Mouse (Mus musculus) brain, embryonic 18.5 days (tissue): ENCODE data around the gene Upb1.
A peak's percentile ranks its signal among the peaks of the same experiment; 100 is the strongest.

Source experiments
- DNase-seq: peaks from one replicate; pipeline ENCODE4 v3.0.0-alpha.2; 2012; ENCODE audit warnings: low read depth, low spot score

Gene Upb1

DNA sequence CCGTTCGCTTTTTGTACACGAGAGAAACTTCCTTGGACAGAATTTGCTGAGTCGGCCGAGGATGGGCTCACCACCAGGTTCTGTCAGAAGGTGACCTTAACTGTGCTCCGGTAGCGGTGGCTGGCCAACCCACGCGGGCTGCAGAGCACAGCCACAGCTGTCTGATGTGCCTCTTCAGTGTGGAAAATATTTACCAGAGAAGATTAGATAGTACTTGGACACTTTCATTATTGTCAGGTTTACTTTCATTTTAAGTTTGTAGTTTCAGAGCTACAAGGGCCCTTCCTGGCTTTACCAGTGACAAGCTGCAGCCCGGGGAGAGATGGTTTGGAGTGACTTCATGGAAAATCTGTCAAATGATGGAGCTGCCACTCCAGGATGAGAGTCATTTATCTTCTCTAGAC is 23.6 kb downstream of the Upb1 start:
- DNase-seq: no peak

DNA sequence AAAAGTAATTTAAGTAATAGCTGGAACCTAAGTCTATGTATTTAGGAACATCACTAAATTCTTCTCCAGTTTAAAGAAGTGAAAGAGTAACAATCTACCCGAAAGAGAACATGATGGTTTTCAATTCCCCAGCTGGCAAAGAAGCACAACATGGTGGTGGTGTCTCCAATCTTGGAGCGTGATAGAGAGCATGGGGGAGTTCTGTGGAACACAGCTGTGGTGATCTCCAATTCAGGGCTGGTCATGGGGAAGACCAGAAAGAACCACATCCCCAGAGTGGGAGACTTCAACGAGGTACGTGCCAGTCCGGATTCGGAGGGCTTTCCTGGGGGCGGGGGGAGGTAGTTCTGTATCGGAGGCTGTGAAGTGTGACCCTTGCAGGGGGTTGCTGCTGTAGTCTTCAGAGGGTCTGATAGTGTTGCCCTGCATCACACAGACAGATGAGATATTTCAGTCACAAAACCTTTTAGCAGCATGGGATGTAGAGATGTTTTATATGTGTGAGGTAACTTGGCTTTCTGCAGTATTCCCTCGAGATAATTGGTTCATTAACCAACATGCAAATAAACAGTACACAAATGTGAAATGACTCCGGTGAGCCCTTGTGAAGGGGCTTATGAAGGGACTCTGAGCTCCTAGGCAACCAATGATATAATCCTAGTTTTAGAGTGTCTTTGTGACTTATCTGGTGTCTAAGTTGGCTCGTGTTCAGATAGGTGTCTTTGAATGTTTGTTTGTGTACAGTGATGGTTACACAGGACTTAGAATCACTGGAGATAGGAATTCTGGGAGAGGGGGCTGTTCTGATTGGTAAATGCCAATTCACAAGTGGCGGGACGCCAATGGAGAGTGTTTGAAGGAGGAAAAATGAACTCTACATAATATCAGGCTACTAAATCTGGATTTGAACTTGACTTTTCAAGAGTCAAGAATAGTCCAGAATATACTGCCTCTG is 27.4 kb downstream of the Upb1 start:
- DNase-seq: no peak

DNA sequence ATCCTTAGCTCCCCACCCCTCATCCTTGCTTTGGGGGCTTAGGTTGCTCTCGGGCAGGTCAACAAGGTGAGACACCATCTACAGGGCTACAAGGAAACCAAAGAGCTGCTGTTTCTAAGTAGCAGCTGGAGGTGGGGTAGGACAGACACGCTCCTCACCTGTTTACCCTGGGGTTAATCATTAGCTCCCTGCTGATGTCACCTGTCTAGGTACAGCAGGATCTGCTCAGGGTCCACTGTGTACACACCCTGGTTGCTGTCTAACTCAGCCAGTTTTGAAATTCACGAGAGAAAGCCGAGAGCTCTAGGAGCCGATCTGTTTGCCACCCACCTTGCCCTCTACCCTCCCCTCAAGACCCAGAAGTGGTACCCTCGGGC is 28.1 kb downstream of the Upb1 start:
- no peak for DNase-seq

DNA sequence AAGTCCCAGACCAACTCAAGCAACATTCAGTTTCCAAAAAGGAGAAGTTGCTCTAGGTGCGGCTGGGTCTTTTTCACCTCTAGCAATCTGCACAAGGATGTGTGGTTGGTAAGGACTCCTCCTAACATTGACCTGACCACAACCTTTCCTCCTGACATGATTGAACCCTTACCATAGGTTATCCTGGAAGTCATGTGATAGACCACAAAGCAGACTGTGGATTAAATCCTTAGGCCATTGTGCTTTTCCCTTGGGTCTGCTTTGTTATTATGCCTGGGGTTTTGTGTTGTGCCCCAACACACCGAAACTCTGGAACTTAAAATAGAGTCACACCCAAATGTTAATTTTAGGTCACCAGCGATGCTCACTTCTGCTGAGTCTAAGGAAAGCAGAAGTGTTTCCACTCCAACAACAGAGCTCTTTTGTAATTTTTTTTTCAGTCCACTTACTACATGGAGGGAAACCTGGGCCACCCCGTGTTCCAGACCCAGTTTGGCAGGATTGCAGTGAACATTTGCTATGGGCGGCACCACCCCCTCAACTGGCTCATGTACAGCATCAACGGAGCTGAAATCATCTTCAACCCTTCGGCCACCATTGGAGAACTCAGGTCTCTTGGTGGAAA is 28.7 kb downstream of the Upb1 start:
- DNase-seq: no peak

DNA sequence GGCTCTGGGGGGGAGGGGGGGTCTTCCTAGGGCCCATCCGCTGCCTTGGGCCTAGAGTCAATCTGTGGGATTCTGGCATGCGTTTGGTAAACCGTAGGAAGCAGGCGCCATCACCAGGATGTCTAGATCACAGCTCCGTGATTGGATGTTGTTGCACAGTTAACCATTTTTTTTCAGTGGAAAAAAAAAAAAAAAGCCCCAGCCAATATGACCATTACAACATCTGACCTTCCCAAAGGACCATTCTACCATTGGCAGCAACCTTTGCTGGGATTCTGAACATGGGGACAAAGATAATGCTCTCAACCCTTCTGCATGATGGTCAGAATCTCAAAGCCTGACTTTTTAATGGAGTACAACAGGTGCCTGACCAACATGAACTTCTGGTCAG is 29.2 kb downstream of the Upb1 start:
- DNase-seq: no peak

DNA sequence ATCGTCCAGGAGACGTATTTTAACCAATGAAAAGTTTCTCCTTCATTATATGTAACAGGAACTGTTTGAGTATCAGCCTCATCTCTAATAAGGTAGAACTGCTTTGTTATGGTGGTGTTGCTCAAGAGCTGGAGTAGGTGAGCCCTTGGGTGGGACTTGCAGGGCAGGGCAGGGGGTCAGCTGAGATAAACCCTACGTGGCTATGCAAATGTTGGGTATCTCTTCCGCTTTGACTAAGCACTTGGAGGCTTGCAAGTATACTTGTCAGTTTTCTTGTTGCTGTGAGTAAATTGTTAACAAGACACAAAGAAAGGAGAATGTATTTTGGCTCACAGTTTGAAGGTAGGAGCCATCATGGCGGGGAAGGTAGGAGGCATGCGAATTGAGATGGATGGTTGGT is 29.7 kb downstream of the Upb1 start:
- DNase-seq: no peak

DNA sequence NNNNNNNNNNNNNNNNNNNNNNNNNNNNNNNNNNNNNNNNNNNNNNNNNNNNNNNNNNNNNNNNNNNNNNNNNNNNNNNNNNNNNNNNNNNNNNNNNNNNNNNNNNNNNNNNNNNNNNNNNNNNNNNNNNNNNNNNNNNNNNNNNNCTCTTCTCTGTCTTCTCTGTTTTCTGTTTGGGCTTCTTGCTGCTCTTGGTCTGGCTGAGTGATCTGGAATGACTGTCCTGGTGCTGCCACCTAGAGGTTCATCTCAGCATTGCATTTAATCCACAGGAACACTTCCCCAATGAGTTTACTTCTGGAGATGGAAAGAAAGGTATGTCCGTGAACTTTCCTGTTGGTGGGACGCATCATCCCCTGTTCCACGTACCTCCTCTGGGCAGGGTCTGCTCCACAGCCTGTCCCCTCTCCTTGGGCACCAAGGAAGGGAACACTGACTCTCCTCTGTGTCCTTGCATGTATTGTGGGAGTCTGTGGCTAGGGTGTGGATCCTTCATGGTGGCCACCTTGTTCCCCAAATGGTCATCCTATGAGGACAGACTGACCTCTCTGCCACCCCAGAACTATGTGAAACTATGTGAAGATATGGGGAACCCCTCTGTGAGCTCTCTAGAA is 35.8 kb downstream of the Upb1 start:
- peak; percentile 54 for DNase-seq

DNA sequence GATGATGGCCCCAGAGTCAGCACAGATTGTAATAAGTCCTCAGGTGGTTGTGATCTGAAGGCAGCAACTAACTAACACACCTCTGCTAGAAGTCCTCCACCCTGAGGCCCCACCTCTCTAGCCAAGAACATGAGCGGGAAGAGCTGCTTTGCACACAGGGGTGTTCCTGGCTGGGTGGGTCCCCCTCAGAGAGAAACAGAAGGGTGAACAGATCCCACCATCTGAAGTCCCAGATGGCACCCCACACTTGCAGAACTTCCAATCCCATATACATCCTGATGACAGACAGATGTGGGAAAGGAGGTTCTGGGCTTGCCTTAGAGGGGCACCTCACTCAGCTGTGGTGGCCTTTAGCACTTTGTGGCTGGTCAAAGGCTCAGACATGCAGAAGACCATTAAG is 36.4 kb downstream of the Upb1 start:
- no peak for DNase-seq

DNA sequence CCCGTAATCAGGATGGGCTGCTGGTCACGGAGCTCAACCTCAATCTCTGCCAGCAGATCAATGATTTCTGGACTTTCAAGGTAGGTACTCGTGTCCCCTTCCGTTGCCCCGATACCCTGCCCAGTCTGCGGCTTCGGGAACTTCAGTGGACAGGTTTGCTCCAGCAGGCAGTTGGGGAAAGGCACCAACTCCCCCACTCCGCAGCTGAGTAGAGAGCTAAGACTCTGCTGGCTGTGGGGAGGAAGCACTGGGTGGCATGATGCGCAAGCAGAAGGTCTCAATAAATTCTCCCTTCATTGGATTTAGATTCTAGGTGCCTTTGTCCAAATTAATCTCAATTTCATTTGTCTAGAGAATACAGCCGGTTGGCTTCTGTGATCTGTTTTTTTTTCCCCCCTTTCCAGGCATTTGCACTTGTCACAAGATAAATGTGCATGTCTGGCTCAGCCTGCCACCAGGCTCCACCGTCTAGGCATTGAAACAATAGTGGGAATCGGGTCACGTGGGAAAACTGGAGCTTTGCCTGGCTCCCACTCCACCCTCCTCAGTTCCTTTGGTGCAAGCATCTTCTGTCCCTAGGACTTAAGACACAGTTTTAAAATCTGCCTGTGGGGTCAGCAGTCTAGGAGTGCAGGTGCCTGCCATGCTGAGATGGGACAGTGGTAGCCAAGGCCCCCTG is 37.4 kb downstream of the Upb1 start:
- peak; percentile 52 for DNase-seq

DNA sequence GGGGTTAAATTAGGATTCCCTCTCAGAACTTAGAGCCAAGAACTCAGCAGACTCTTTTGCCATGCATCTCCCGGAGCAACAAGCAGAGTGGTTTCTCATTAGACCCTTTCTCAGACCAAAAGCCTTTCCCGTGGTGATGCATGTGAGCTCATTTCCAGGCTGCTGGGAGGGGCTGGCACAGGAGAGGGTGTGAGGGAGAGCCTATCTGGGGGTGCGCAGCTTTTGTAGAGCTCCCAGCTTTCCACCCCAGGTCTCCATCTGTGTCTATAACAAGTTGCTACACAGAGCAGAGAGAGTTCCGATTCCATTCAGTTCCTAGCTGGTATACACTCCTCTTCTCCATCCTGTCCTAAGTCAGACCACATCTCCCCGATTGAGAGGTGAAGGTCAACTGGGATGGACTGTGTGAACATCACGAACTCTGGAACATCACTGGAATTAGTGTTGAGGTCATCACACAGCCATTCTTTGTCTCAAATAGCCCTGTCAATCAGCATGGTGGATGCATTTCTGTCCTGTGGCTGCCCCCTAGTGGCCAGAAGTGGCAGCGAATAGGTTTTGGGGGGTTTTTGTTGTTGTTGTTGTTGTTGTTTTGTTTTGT is 38.4 kb downstream of the Upb1 start:
- DNase-seq: no peak

DNA sequence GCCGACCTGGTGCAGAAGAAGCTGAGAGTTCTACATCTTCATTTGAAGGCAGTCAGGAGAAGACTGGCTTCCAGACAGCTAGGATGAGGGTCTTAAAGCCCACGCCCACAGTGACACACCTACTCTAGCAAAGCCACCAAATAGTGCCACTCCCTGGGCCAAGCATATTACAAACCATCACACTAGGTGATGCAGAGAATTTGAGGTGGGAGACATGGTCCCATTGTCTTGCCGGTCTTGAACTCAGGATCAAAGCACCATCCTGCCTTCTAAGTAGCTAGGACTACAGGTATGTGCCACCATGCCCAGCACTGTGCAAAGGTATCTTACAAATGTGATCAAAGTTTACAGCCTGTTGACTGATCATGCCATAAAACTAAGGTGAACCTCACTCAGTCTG is 39.8 kb downstream of the Upb1 start:
- DNase-seq: no peak

DNA sequence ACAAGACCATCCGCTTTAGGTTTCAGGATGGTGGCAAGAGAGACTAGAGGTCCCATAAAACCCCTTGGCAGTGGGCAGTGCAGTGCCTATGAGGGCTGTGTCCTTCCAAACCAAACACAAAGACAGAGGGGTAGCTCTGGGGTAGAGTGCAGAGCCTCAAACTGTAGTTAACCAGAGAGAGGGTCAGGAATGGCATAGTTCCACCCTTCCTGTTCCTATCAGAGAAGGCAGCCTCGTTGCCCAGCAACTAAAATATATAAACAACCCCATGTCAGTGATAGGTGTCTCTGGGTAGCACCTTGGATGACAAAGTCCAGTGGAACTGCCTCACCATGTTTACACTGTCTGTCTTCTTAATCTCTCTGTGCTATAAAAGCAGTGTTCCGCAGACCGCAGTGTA is 40.9 kb downstream of the Upb1 start:
- no peak for DNase-seq

DNA sequence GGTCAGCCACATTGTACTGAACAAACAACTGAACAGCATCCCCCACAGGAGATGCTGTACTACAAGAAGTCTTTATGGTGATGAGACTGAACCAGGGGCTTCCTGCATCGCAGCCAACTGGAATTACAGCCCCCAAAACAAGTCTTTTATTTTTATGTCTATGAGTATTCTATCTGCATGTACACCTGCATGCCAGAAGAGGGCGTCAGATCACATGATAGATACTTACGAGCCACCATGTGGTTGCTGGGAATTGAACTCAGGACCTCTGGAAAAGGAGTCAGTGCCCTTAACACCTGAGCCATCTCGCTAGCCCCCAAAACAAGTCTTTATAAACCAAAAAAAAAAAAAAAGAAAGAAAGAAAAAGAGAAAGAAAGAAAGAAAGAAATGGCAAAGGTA is 42.1 kb downstream of the Upb1 start:
- DNase-seq: no peak

DNA sequence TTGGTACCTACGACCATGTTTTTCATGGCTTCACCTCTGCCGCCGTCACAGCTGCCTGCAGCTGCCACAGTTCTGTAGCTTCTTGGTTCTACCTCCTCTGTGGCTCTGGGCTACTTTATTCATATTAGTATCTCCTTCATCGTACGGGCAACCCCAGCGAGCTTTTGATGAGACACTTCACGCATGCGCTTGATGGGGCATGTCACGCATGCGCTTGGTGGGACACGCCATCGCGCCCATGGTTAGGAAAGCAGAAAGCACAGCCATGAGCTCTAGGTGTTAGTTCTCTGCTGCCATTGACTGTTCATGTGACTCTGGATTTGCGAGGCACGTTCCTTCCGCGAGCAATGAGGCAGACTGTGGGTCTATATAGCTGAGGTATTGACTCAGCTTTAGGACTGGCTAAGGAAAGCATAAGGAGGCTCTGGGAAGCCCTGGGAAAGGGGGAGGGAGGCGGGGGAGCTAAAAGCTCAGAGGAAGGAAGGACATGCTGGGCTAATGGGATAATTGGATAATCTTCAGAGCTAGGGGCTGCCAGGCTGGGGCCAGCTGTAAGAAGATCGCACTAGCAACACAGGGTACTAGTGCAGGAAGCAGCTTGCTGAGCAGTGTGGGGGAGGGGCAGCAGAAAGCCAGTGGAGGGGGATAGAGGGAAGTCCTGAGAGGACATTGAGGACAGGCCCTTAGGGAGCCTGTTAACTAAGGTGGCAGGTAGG is 43.4 kb downstream of the Upb1 start:
- no peak for DNase-seq

DNA sequence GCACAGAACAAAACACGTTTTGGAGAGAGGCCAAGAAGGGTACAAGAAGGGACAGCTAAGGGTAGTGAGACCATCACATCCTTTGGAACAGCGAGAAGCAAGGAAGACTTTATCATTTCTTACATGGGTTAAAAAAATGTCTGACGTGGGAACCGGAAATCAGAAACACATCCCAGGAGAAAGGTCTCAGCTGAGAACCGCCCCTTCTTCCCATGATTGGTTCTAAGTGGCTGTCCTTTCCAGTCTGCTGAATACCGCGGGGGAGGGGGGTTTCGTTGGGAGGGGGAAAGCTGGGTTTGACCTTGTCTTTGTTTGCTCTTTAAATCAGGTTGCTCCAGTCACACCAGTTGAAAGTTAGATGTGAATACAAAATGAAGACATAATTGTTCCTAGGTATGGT is 44.1 kb downstream of the Upb1 start:
- DNase-seq: no peak

DNA sequence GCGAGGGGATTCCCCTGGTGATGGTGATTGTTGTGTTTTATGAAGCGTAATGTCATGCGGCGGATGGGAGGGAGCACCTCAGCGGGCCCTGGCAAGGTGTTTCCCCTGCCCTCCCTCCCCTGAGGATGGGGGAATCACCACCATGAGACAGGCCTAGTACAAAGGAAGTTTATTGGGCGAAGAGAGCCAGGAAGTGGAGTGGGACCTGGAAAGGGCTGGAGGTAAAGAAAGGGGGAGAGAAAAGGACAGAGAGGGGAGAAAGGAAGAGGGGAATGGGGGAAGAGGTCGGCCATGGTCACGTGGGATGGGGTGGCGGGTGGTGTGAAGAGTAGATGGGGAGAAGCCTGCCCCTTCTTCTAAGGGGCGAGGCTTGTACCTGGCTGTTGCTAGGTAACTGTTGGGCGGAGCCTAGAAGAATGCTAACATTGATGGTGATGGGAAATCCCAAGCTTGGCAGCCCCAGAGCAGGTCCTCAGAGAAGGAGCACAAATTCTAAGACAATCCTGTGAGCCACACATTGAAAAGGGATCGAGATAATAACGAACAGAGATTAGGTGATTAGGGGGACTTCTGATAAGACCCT is 45.7 kb downstream of the Upb1 start:
- DNase-seq: no peak

DNA sequence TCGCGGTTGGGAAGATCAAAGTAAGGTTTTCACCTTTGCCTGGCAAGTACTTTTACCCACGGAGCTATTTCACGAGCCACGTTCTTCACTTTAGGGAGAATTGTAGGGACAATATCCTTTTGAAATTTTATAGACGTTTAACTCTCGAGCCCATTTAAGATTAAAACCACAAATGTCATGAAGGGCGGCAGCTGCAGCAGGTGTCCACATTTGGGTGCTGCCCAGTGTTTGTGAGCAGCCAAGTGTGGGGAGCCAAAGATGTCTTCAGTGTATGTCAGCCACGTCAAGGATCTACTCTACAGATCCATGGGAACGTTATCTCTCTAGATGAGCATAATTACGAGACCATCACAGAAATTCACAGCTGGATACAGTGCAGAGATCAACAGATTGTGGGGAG is 46.6 kb downstream of the Upb1 start:
- no peak for DNase-seq

DNA sequence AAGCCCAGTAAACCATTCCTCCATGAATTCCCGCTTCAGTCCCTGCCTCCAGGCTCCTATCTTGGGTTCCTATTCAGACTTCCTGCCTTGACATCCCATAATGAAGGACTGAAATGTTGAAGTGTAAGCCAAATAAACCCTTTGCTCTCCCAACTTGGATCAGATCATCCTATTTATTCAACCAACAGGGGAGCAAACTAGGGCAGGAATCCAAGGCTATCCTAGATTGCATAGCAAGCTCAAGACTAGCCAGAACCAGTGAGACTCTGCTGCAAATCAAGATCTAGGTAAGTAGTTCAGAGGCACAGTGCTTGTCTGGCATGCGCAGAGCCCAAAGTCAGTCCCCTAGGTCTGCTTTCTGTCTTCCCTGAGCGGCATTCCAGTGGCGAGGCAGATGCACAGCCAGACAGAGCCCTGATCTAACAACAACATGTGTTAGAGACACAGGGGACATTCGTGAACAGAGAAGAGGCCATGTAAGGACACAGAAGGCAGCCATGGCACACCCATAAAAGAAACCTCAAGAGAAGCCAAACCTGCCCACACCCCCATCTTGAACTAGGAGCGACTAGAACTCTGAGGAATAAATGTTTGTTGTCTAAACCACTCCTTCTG is 48.0 kb downstream of the Upb1 start:
- no peak for DNase-seq

DNA sequence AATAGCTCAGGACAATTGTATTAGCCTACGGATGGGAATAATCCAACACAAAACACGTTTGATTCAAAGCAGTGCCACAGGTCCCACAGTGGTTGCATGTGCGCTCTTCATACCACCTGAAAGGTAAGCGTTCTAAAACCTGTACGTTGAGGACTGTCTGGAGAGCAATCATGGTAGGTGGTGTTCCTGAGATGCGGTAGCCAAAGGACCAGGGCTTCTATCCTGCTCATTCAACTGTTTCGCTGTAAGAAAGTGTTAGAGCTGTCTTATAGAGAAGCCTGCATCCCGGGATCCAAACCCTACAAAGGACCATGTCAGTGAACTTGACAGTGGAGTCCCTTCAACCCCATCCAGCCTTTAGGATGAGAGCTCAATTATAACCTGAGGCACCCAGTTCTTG is 49.4 kb downstream of the Upb1 start:
- no peak for DNase-seq

DNA sequence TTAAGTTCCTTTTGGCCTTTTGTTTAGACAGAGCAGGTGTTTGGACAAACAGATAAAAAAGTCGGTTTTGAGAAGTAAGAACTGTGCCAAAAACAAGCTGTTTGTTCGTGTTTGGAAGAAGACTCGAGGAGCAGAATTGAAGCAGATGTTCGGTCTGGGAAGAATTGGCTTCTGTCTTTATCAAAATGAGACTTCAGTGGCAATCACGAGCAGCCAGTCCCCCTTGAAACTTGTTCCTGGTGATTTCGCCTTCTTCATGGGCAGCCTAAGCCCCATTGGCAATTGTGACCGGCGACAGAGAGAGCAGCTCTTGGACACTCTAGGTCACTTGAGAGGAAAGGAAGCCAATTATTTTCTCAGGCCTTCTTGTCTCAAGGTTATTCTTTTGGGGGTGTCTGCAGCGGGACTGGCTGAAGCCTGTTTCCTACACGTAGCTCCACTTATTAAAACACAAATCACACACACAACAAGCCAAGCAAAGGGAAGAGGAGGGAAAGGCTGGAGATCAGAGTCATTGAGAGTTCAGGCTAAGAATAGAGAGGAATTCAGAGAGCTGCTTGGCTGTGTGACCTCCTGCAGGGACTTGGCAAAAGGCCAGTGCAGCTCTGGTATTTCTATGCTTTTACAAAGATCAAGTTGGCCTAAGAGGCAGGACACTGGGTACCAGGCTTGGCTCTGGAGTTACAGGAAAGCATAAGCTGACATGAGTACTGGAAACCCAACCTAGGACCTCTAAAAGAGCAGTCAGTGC is 50.3 kb downstream of the Upb1 start:
- DNase-seq: no peak
